Mouse (Mus musculus) liver, adult 2 months (tissue): ENCODE data around the gene Gap43. TPM values are rescaled to one million over a fixed set of nuclear protein-coding genes. Genes with fewer than 3 reads are reported as not detected.
A peak's percentile ranks its signal among the peaks of the same experiment; 100 is the strongest.
"Not testable (repeated sequence)": the region's sequence is repeated elsewhere in the genome, so short reads cannot be mapped to it uniquely, and the experiment has no call there.

Experiments
- DNase-seq: peaks from one replicate; pipeline ENCODE4 v3.0.0-alpha.2; 2011; ENCODE audit warnings: low read depth, low spot score; ENCODE audit errors: extremely low read depth
- H3K27ac ChIP-seq: fragments of 200-500 bp; replicated peaks from 2 replicates; pipeline ENCODE4 v1.5.1; 2012; ENCODE audit warnings: low read depth, mild to moderate bottlenecking, control low read depth, inconsistent platforms, low read length; ENCODE audit not compliant: insufficient read depth
- H3K27me3 ChIP-seq: fragments of 200-500 bp; 2 replicates; pipeline ENCODE4 v1.6.1; 2012; ENCODE audit warnings: mild to moderate bottlenecking, moderate library complexity, low read length, inconsistent platforms; ENCODE audit not compliant: control insufficient read depth, insufficient read depth
- H3K36me3 ChIP-seq: fragments of 200-500 bp; 2 replicates; pipeline ENCODE4 v1.6.1; 2012; ENCODE audit warnings: low read length, inconsistent platforms; ENCODE audit not compliant: control insufficient read depth, insufficient read depth
- H3K4me1 ChIP-seq: fragments of 200-500 bp; 2 replicates; pipeline ENCODE4 v1.6.1; 2011; ENCODE audit warnings: low read length; ENCODE audit not compliant: control insufficient read depth, insufficient read depth
- H3K4me3 ChIP-seq: fragments of 200-500 bp; 2 replicates; pipeline ENCODE4 v1.5.1; 2011; ENCODE audit warnings: low read depth, mild to moderate bottlenecking, control low read depth, low read length, moderate library complexity; ENCODE audit not compliant: insufficient read depth
- H3K79me2 ChIP-seq: fragments of 200-500 bp; 2 replicates; pipeline ENCODE4 v1.6.1; 2012; ENCODE audit warnings: inconsistent platforms, mild to moderate bottlenecking, low read length, moderate library complexity; ENCODE audit not compliant: control insufficient read depth, insufficient read depth
- H3K9ac ChIP-seq: fragments of 200-500 bp; 2 replicates; pipeline ENCODE4 v1.6.1; 2012; ENCODE audit warnings: low read depth, mild to moderate bottlenecking, control low read depth, inconsistent platforms, low read length
- CTCF ChIP-seq: fragments of 200-500 bp; IDR thresholded peaks from 2 replicates; pipeline ENCODE4 v1.5.1; 2011; ENCODE audit warnings: low read depth, low read length, control low read depth
- POLR2A ChIP-seq: fragments of 200-500 bp; IDR thresholded peaks from 2 replicates; pipeline ENCODE4 v1.6.1; 2011; ENCODE audit warnings: low read length, control low read depth; ENCODE audit not compliant: insufficient read depth; ENCODE audit errors: extremely low read depth
- WGBS: fragments of 180-500 bp; shearing (Covaris S2); methylation state at CpG from one replicate; pipeline ENCODE4 v1.1.7; 2018; 5-methylcytosine and 5-hydroxymethylcytosine counted together
- polyA plus RNA-seq: library from polyadenylated mRNA; depleted of rRNA; stranded (reverse); fragments of >200 nt; gene quantifications from 2 replicates; pipeline ENCODE4 v1.2.3, GENCODE M21; 2012
- total RNA-seq: library from RNA; depleted of rRNA; stranded (reverse); fragments of >200 nt; gene quantifications from 2 replicates; pipeline ENCODE4 v1.2.3, GENCODE M21; 2014

Gene Gap43
- total and polyA plus RNA-seq, 2 experiments = not detected

DNA sequence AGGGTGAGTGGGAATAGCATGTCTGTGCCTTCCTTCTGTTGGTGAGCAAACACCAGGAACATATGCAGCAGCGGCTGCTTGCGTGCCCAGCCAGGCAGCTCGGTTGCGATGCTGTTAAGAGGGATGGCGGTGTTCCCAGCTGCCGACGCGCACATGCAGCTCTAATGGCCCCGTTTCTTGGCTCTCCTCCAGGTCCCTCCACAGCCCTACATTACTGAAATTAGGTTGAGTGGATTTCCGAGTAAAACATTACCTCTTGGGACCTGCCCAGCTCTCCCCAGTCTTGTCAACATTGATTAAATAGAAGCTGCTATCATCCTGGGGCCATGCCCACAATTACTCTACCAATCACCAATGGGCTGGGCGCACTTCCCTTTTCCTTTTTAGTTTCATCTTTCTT is 84.8 kb downstream of the Gap43 start:
- Histone ChIP-seq H3K9ac (no peak overlapping the region), H3K79me2 (no peaks in the 10 kb centered on the region), H3K4me1 (no peaks in the 10 kb centered on the region), H3K4me3 (no peak overlapping the region), H3K36me3 (no peaks in the 10 kb centered on the region), H3K27ac (no peak overlapping the region), H3K27me3 (no peaks in the 10 kb centered on the region)
- 88% methylated on average over 11 of the region's 11 CpGs for WGBS
- TF ChIP-seq POLR2A (no peak), CTCF (no peak)
- DNase-seq = no peak

- H3K79me2 ChIP-seq = no peaks in the 10 kb centered on the region
- H3K4me1 ChIP-seq = no peaks in the 10 kb centered on the region
- DNase-seq = no peak
- no peak overlapping the region for H3K27ac ChIP-seq
- H3K9ac ChIP-seq = no peak overlapping the region
- no peak overlapping the region for H3K4me3 ChIP-seq
- WGBS = 83% methylated on average over 3 of the region's 3 CpGs
- H3K36me3 ChIP-seq = no peaks in the 10 kb centered on the region
- H3K27me3 ChIP-seq = no peaks in the 10 kb centered on the region
- no peak for TF ChIP-seq CTCF
- no peak for TF ChIP-seq POLR2A
Observed at GRCm38 (mm10) chr16:42255222-42255621, 85.2 kb downstream of the Gap43 start.

DNA sequence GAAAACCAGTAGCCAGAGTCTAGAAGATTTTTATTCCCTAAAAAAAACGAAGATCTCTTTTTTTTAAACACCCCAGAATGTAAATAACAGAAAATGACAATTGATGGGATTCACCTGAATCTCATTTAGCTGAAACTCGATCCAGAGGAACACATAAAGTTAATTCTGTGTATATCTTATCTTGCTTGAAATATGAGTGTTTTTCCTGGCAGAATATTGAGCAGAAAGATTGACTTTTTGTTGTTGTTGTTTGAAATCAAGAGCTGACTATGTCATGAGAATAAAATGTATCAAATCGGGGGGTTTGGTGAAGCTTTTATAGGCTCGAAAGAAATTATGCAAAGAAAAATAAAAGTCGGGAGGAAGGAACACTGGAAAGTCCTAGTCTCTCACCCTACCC is 88.2 kb downstream of the Gap43 start:
- 76% methylated on average over 5 of the region's 5 CpGs for WGBS
- Histone ChIP-seq H3K79me2 (no peaks in the 10 kb centered on the region), H3K36me3 (no peaks in the 10 kb centered on the region), H3K9ac (no peak overlapping the region), H3K27ac (no peak overlapping the region), H3K27me3 (no peaks in the 10 kb centered on the region), H3K4me3 (no peak overlapping the region), H3K4me1 (no peaks in the 10 kb centered on the region)
- DNase-seq = no peak
- TF ChIP-seq POLR2A (no peak), CTCF (no peak)

DNA sequence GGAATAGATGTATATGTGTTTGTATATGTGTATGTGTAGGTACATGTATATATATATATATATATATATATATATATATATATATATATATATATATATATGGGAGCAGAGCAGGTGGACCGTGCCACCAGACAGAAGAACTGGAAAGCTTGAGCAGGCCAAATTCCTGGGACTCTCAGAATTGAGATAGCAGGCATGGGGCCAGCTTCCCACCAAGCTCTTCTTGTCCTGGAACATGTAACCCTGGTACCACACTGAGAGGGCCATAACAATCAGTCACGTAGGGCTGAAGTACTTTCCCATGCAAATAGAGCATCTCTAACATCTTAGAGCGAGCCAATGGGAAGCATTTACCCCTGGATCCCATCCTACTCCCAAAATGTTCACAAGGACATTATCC is 96.3 kb downstream of the Gap43 start:
- DNase-seq, H3K9ac ChIP-seq, H3K36me3 ChIP-seq, H3K4me3 ChIP-seq, H3K27ac ChIP-seq, H3K27me3 ChIP-seq, H3K4me1 ChIP-seq, H3K79me2 ChIP-seq: not testable (repeated sequence)
- 82% methylated on average over 3 of the region's 3 CpGs for WGBS

- H3K9ac ChIP-seq = no peak overlapping the region
- WGBS = 61% methylated on average over 4 of the region's 4 CpGs
Observed at GRCm38 (mm10) chr16:42231306-42231705, 109.1 kb downstream of the Gap43 start.

More at GRCm38 (mm10) chr16:42231306-42231705, 109.1 kb downstream of the Gap43 start:
- H3K4me3 ChIP-seq = no peak overlapping the region
- no peak for DNase-seq
- no peaks in the 10 kb centered on the region for H3K36me3 ChIP-seq
- TF ChIP-seq POLR2A (no peak), CTCF (peak; percentile 32)
- no peak overlapping the region for H3K27ac ChIP-seq
- no peaks in the 10 kb centered on the region for H3K79me2 ChIP-seq
- 0 out of 2 replicates have a peak, but pooled peaks cover 3% of the 10 kb centered on the region for H3K27me3 ChIP-seq
- no peaks in the 10 kb centered on the region for H3K4me1 ChIP-seq
